Mouse (Mus musculus) adrenal gland (tissue): ENCODE data around the gene Wdr5b.
"Not testable (repeated sequence)": the region's sequence is repeated elsewhere in the genome, so short reads cannot be mapped to it uniquely, and the experiment has no call there.

Experiments used
- intact Hi-C: fragments of 180-260 bp; cut with DNase I; formaldehyde crosslinking; loops from one replicate; pipeline ENCODE4 v1.15.1; 2025
- long read RNA-seq, 2 experiments: library from polyadenylated mRNA; unstranded; transcript quantifications; one replicate each; pipeline ENCODE4 v2.0.0; 2020; ENCODE audit warnings: borderline replicate concordance in 1 of 2; ENCODE audit not compliant: insufficient replicate concordance in 1 of 2

Gene Wdr5b
- long read RNA-seq, experiment 1, transcript Wdr5b-201 (1 exons, 2,739 nt), result major isoform, 8 of 8 reads
- long read RNA-seq, experiment 1, partial matches to known transcripts, result 0 of 8 reads
- long read RNA-seq, experiment 1, other reads (novel, unspliced or antisense), result 0 of 8 reads
- long read RNA-seq, experiment 2, transcript Wdr5b-201 (1 exons, 2,739 nt), result major isoform, 9 of 9 reads
- long read RNA-seq, experiment 2, partial matches to known transcripts, result 0 of 9 reads
- long read RNA-seq, experiment 2, other reads (novel, unspliced or antisense), result 0 of 9 reads

- intact Hi-C loops, result no loop called here
Measured at GRCm38 (mm10) chr16:36040640-36041624, at the start of gene Wdr5b. TSS of gene Wdr5b (plus strand) at chr16:36041190.

- intact Hi-C loops, result no loop called here
Measured at GRCm38 (mm10) chr16:35992391-35992790, 48.6 kb upstream of the Wdr5b start.

GRCm38 (mm10) chr16:35993316-35993715, 47.7 kb upstream of the Wdr5b start:
- intact Hi-C loops, result no loop called here

- intact Hi-C loops, result not testable (repeated sequence)
Measured at GRCm38 (mm10) chr16:35998852-35999251, 42.1 kb upstream of the Wdr5b start.

- intact Hi-C loops, result no loop called here
Measured at GRCm38 (mm10) chr16:36008396-36008795, 32.6 kb upstream of the Wdr5b start.

GRCm38 (mm10) chr16:36016335-36016734, 24.7 kb upstream of the Wdr5b start:
- intact Hi-C loops, result no loop called here

GRCm38 (mm10) chr16:36028120-36028519, 12.9 kb upstream of the Wdr5b start:
- intact Hi-C loops, result not testable (repeated sequence)

GRCm38 (mm10) chr16:36041625-36042020, 633 bp downstream of the Wdr5b start:
- intact Hi-C loops, result no loop called here

- intact Hi-C loops, result no loop called here
Measured at GRCm38 (mm10) chr16:36043073-36043472, 2.1 kb downstream of the Wdr5b start.

GRCm38 (mm10) chr16:36043964-36044363, 3.0 kb downstream of the Wdr5b start:
- intact Hi-C loops, result no loop called here

- intact Hi-C loops, result no loop called here
Measured at GRCm38 (mm10) chr16:36047538-36047937, 6.5 kb downstream of the Wdr5b start.

- intact Hi-C loops, result no loop called here
Measured at GRCm38 (mm10) chr16:36051491-36051890, 10.5 kb downstream of the Wdr5b start.

GRCm38 (mm10) chr16:36053524-36054275, 12.7 kb downstream of the Wdr5b start:
- intact Hi-C loops, result no loop called here

GRCm38 (mm10) chr16:36054920-36055319, 13.9 kb downstream of the Wdr5b start:
- intact Hi-C loops, result no loop called here

- intact Hi-C loops, result no loop called here
Measured at GRCm38 (mm10) chr16:36056416-36056815, 15.4 kb downstream of the Wdr5b start.

- intact Hi-C loops, result no loop called here
Measured at GRCm38 (mm10) chr16:36057933-36058475, 17.0 kb downstream of the Wdr5b start.

GRCm38 (mm10) chr16:36062534-36062933, 21.5 kb downstream of the Wdr5b start:
- intact Hi-C loops, result not testable (repeated sequence)

- intact Hi-C loops, result no loop called here
Measured at GRCm38 (mm10) chr16:36063315-36063714, 22.3 kb downstream of the Wdr5b start.

GRCm38 (mm10) chr16:36064904-36065303, 23.9 kb downstream of the Wdr5b start:
- intact Hi-C loops, result no loop called here

- intact Hi-C loops, result no loop called here
Measured at GRCm38 (mm10) chr16:36067694-36068093, 26.7 kb downstream of the Wdr5b start.

- intact Hi-C loops, result no loop called here
Measured at GRCm38 (mm10) chr16:36068356-36068755, 27.4 kb downstream of the Wdr5b start.
